Mouse (Mus musculus): ENCODE measurements around the gene Gm10188. TPM values are rescaled to one million over a fixed set of nuclear protein-coding genes. Genes with fewer than 3 reads are reported as not detected.

Gene Gm10188
- polyA plus RNA-seq, 1 experiment from 2014 or later = not detected

DNA sequence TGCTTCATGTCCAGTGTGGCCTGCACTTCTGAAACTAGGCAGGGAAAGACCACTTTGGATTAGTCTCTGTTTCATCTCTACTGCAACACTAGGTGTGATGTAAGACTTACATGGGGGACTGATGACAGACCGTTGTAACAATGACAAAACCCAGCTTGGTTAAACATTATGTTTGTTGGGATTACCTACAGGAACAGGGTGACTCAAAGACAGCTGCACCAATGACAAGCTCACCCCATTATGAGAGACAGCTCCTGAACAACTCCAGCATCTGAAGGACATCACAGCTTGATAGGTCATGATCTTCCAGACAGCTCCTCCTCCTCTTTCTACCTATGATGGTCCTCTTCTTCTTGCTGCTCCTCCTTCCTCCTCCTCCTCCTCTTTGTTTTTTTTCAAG, 30.8 kb upstream of the Gm10188 start:
- Histone ChIP-seq H3K4me2 (replicated peaks) (no peak overlapping the region), H3K4me1 (peaks cover 2% of the 10 kb centered on the region), H3K36me3 (no peaks in the 10 kb centered on the region), H3K27me3 (no peaks in the 10 kb centered on the region), H3K4me3 (no peak overlapping the region), H3K27ac (no peak overlapping the region), H3K9me3 (0 out of 2 replicates have a peak, but pooled peaks cover 3% of the 10 kb centered on the region), H3K9ac (no peak overlapping the region)
- 71% methylated on average over 1 of the region's 1 CpGs for WGBS
- no peak for ATAC-seq (ENCODE audit: low FRiP score, low read depth)

DNA sequence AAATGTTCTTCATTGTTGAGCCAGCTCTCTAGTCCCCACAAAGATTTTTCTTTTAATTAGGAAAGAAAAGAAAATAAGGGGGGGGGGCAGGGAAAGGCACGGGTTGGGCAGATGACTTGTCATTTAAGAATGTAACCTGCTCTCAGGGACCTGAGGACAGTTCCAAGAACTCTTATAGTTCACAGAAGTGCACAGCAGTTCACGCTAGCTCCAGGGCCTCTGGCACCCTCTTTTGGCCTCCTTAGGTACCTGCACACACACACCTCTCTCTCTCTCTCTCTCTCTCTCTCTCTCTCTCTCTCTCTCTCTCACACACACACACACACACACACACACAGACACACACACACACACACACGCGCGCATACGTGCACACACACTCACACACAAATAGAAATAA, 24.9 kb upstream of the Gm10188 start:
- Histone ChIP-seq H3K27ac (no peak overlapping the region), H3K9me3 (0 out of 2 replicates have a peak, but pooled peaks cover 3% of the 10 kb centered on the region), H3K27me3 (no peaks in the 10 kb centered on the region), H3K9ac (no peak overlapping the region), H3K36me3 (no peaks in the 10 kb centered on the region), H3K4me2 (replicated peaks) (no peak overlapping the region), H3K4me3 (no peak overlapping the region), H3K4me1 (no peaks in the 10 kb centered on the region)
- WGBS = 87% methylated on average over 6 of the region's 6 CpGs
- ATAC-seq (ENCODE audit: low FRiP score, low read depth) = no peak

DNA sequence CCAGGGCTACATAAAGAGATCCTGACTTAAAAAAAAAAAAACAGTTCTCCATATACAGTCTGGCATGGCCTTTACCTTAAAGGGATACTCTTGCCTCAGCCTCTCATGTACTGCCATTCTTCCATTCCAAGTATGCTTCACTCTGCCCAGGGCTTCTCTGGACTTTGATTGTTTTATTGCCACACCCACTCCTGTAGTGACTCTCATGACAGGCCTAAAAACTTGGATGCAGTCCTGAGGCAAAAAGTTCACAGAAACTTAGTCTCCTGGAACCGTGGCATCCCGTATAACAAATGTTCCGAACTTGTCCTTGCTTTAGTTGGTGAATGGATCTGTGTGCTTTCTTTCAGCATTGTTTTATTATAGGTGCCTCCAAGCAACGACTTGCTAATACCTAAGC, 17.1 kb upstream of the Gm10188 start:
- no peak for ATAC-seq (ENCODE audit: low FRiP score, low read depth)
- H3K27me3 ChIP-seq = no peaks in the 10 kb centered on the region
- WGBS = 83% methylated on average over 4 of the region's 4 CpGs
- no peak overlapping the region for H3K4me2 ChIP-seq (replicated peaks)
- no peak overlapping the region for H3K9ac ChIP-seq
- no peak overlapping the region for H3K4me3 ChIP-seq
- H3K9me3 ChIP-seq = no peaks in the 10 kb centered on the region
- no peaks in the 10 kb centered on the region for H3K4me1 ChIP-seq
- no peak overlapping the region for H3K27ac ChIP-seq
- H3K36me3 ChIP-seq = no peaks in the 10 kb centered on the region

DNA sequence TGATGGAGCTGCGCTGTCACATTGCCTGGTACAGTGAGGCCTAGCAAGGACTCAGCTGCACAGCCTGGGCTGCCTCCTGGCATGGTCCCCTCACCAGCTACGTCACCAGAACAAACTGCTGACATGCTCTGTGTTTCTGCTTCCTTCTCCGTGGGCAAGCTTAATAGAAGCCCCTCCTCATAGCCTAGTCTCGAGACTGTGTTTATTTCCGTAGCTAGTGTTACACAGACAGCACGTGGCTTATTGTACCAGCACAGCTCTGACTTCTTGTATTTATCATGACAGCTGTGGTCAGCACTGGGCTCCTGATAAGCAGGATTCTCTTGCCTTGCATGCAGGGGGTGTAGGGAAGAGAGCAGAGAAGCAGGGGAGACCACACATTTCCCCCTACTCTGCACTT, 16.6 kb upstream of the Gm10188 start:
- no peak overlapping the region for H3K9ac ChIP-seq
- no peaks in the 10 kb centered on the region for H3K36me3 ChIP-seq
- no peaks in the 10 kb centered on the region for H3K9me3 ChIP-seq
- WGBS = 53% methylated on average over 6 of the region's 6 CpGs
- no peaks in the 10 kb centered on the region for H3K4me1 ChIP-seq
- no peak overlapping the region for H3K27ac ChIP-seq
- H3K4me2 ChIP-seq (replicated peaks) = no peak overlapping the region
- no peaks in the 10 kb centered on the region for H3K27me3 ChIP-seq
- no peak for ATAC-seq (ENCODE audit: low FRiP score, low read depth)
- H3K4me3 ChIP-seq = no peak overlapping the region

DNA sequence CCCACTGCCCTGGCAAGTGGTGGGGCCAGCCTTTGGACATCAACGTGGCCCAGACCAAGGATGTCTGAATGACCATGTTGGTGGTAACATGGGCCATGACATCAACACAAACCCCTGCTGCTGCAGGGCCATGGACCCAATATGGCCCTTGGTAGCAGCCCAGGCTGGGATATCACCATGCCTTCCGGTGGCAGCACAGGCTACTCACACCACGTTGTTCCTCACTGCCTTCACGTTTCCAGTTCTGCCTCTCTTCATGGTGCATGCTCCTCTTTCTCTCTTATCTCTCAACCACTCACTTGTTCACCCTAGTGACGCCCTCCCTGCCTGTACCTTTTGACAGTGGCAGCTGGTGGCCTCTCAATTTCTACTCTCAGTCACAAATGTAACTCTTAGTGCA, 15.4 kb upstream of the Gm10188 start:
- no peak overlapping the region for H3K4me3 ChIP-seq
- H3K36me3 ChIP-seq = no peaks in the 10 kb centered on the region
- H3K4me1 ChIP-seq = no peaks in the 10 kb centered on the region
- no peak overlapping the region for H3K27ac ChIP-seq
- H3K9me3 ChIP-seq = no peaks in the 10 kb centered on the region
- no peak overlapping the region for H3K9ac ChIP-seq
- H3K4me2 ChIP-seq (replicated peaks) = no peak overlapping the region
- 76% methylated on average over 5 of the region's 5 CpGs for WGBS
- H3K27me3 ChIP-seq = no peaks in the 10 kb centered on the region
- no peak for ATAC-seq (ENCODE audit: low FRiP score, low read depth)

DNA sequence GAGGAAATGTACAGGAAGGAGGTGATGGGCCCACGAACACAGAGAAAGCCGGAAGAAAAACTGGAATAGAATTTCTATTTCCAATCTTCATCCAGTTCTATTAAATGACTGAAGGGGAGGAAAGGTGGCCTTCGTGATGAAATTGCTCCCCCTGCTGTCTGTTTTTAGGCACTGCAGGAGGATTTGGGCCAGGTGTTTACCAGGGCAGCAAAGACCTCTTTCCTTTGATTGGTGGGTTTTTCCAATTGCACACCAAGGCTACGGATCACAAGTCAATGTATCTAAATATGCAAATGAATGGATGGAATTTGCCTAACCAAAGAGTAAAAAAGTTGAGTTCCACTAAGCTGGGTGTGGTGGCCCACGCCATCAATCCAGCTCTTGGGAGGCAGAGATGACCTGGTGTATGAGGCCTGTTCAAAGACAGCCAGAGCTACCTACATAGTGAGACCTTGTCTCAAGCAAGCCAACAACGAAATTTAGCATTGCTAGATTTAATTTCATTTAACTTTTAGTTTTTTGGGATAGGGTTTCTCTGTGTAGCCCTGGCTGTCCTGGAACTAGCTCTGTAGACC, 8.1 kb upstream of the Gm10188 start:
- Histone ChIP-seq H3K4me3 (no peak overlapping the region), H3K4me2 (replicated peaks) (no peak overlapping the region), H3K27ac (no peak overlapping the region), H3K9me3 (no peaks in the 10 kb centered on the region), H3K27me3 (peaks cover 21% of the 10 kb centered on the region; the same call in 1 of the 2 replicates), H3K9ac (no peak overlapping the region), H3K4me1 (no peaks in the 10 kb centered on the region), H3K36me3 (no peaks in the 10 kb centered on the region)
- ATAC-seq (ENCODE audit: low FRiP score, low read depth) = no peak
- 22% methylated on average over 6 of the region's 6 CpGs for WGBS

DNA sequence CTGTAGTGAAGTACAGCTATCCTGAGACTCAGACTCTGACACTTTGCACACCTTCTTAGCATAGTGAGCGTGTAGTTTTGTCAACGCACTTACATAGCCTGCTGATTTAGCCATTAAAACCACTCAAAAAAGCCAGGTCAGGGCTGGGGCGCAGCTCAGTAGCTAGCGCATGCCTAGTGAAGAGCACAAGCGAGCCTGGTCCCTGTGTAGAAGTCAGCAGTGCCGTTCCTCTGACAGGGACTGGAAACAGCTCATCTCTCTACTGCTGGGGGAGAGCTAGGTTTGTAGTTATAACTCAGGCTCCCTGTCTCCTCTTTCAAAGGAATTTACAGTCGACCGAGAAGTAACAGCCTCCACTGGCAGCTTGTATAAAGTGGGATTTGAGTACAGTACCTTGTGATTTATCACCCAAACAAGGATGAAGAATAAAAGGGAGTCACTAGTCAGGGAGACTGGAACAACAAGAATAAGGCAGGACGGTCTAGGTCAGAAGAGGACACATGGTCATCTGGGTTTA, 5.2 kb upstream of the Gm10188 start:
- Histone ChIP-seq H3K9ac (no peak overlapping the region), H3K4me2 (replicated peaks) (no peak overlapping the region), H3K9me3 (no peaks in the 10 kb centered on the region), H3K27me3 (peaks cover 21% of the 10 kb centered on the region; the same call in 1 of the 2 replicates), H3K4me3 (no peak overlapping the region), H3K4me1 (no peaks in the 10 kb centered on the region), H3K27ac (no peak overlapping the region), H3K36me3 (no peaks in the 10 kb centered on the region)
- WGBS = 40% methylated on average over 9 of the region's 9 CpGs
- no peak for ATAC-seq (ENCODE audit: low FRiP score, low read depth)

DNA sequence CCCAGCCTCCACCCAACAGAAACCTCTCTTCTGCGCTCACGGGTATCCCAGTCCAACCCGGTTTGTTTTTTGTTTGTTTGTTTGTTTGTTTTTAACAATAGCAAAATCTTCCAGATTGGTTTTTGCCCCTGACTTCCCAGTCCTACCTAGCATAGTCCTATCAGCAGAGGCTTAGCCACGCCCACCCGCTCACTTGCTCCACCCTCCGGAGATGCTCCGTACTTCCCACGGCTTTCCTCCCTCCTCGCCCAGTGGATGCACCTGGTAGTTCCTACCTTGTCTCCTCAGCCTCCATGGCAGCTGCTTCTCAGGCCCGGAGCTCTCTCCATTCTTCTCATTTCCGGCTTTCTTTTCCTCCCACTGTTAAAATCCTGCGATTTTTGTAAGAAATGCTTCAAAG, 4.0 kb upstream of the Gm10188 start:
- no peaks in the 10 kb centered on the region for H3K4me1 ChIP-seq
- no peak overlapping the region for H3K9ac ChIP-seq
- peaks cover 21% of the 10 kb centered on the region; the same call in 1 of the 2 replicates for H3K27me3 ChIP-seq
- no peaks in the 10 kb centered on the region for H3K9me3 ChIP-seq
- H3K36me3 ChIP-seq = no peaks in the 10 kb centered on the region
- no peak overlapping the region for H3K4me2 ChIP-seq (replicated peaks)
- ATAC-seq (ENCODE audit: low FRiP score, low read depth) = no peak
- 23% methylated on average over 12 of the region's 12 CpGs for WGBS
- H3K4me3 ChIP-seq = no peak overlapping the region
- H3K27ac ChIP-seq = no peak overlapping the region

DNA sequence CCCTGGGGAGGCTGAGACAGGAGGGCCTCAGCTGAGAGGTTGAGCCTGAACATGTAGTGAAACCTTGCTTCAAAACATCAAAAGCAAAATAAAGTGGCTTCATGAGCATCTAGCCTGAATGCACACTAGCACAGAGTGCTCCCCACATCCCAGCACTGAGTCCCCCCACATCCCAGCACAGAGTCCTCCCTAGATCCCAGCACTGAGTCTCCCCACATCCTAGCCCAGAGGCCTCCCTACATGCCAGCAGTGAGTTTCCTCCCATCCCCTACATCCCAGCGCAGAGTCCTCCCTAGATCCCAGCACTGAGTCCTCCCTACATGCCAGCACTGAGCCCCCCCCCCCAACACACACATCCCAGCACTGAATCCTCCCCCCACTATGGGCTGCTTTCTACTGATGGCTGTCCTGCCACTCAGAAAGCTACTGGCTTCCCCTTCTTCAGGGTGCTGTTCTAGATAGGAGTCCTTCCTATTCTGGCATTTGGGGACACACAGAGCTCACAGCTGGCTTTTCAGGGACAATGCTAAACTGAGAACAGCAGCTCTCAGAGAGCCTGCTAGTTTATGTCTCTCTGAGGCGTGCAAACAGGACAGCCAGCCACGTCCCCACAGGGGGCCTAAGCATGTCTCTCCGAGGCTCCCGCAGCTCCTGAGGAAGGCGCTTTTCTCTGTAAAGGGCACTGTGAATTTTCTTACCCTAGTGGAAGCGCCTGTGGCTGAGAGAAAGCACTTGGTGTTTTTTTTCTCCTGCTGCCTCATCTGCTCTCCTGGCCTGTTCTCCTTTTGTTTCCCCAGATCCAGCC, 2.1 kb upstream of the Gm10188 start:
- Histone ChIP-seq H3K9me3 (no peaks in the 10 kb centered on the region), H3K4me2 (replicated peaks) (no peak overlapping the region), H3K4me1 (no peaks in the 10 kb centered on the region), H3K9ac (no peak overlapping the region), H3K4me3 (no peak overlapping the region), H3K27ac (no peak overlapping the region), H3K27me3 (peaks cover 21% of the 10 kb centered on the region; the same call in 1 of the 2 replicates), H3K36me3 (no peaks in the 10 kb centered on the region)
- no peak for ATAC-seq (ENCODE audit: low FRiP score, low read depth)
- WGBS = 32% methylated on average over 7 of the region's 7 CpGs

DNA sequence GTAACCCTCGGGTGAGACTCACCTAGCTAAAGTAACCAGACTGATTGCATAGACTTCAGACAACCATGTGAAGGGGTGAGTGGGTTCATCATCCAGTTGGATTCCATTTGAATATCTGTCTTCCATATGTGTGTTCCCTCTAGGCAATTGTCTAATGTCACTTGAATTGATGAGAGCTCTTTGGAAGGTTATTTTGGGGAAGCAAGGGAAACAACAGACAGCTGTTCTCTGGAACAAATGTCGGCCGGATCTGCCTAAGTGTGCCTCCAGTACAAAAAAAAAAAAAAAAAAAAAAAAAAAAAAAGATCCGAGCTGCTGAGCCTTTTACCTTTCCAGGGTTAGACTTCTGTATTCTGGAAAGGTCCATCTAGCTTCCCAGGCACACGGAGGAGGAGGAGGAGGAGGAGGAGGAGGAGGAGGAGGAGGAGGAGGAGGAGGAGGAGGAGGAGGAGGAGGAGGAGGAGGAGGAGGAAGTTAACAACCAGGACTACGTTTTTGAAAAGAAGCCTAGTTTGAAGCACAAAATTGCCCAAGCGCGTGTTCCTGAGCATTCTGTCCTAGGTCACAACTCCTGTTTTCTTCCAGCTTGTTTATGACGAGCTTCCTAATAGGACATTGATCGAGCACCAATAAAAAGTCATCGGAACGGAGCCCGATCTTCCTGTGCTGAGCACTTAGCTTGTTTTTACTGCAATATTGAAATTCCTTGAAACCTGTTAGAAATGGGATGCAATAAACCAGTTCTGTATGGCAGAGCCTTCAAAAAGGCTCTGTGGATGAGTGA, 3.1 kb downstream of the Gm10188 start:
- no peak overlapping the region for H3K4me3 ChIP-seq
- H3K36me3 ChIP-seq = no peaks in the 10 kb centered on the region
- peaks cover 6% of the 10 kb centered on the region for H3K27me3 ChIP-seq
- WGBS = 63% methylated on average over 13 of the region's 13 CpGs
- H3K4me2 ChIP-seq (replicated peaks) = no peak overlapping the region
- H3K27ac ChIP-seq = no peak overlapping the region
- H3K4me1 ChIP-seq = no peaks in the 10 kb centered on the region
- no peak overlapping the region for H3K9ac ChIP-seq
- no peaks in the 10 kb centered on the region for H3K9me3 ChIP-seq
- no peak for ATAC-seq (ENCODE audit: low FRiP score, low read depth)

DNA sequence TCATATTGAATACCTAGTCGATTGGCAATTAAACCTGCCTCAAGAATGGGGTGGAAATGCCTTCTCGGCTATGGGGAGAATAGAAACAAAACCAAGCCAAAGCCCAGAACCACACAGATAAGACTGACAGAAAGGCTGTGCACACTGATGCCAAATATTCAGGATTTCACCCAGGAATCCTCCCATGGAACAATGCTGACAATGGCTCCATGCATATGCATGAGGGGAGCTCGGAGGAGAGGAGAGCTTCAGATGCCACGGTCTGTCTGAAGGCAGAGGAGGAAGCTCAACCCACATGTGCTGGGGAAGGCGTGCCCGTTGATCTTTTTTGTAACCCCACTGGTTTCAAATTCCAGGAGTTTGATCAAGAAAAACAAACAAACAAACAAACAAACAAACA, 7.4 kb downstream of the Gm10188 start:
- ATAC-seq (ENCODE audit: low FRiP score, low read depth) = no peak
- no peaks in the 10 kb centered on the region for H3K36me3 ChIP-seq
- H3K9ac ChIP-seq = no peak overlapping the region
- H3K4me2 ChIP-seq (replicated peaks) = no peak overlapping the region
- H3K9me3 ChIP-seq = no peaks in the 10 kb centered on the region
- 47% methylated on average over 6 of the region's 6 CpGs for WGBS
- no peak overlapping the region for H3K27ac ChIP-seq
- no peaks in the 10 kb centered on the region for H3K4me1 ChIP-seq
- H3K4me3 ChIP-seq = no peak overlapping the region
- peaks cover 17% of the 10 kb centered on the region for H3K27me3 ChIP-seq

DNA sequence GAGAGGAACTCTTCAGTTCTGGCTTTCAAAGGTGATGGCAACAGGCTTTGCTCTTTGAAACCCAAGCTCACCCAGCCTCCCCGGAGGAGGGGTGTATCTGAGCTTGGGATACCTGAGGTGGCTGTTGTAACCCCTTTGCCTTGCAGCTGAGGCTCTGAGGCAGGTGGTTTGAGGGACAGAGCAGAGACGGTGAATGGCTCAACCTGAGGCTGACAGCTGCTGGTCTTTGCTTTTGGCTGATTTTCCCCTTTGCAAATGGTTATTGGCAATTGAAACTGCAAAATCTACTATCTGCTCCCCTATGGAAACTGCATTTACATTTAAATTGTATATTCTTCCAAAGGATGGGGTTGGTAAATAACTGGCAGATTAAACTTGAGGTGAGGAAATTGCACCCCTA, 7.9 kb downstream of the Gm10188 start:
- H3K4me1 ChIP-seq = no peaks in the 10 kb centered on the region
- no peak overlapping the region for H3K27ac ChIP-seq
- H3K9me3 ChIP-seq = no peaks in the 10 kb centered on the region
- no peak overlapping the region for H3K4me3 ChIP-seq
- no peak overlapping the region for H3K9ac ChIP-seq
- no peak for ATAC-seq (ENCODE audit: low FRiP score, low read depth)
- H3K27me3 ChIP-seq = peaks cover 17% of the 10 kb centered on the region
- H3K4me2 ChIP-seq (replicated peaks) = no peak overlapping the region
- H3K36me3 ChIP-seq = no peaks in the 10 kb centered on the region
- 45% methylated on average over 2 of the region's 2 CpGs for WGBS

Measured in limb, embryonic 13.5 days (tissue).